Mouse (Mus musculus): ENCODE results near the gene Gmpr.

DNA sequence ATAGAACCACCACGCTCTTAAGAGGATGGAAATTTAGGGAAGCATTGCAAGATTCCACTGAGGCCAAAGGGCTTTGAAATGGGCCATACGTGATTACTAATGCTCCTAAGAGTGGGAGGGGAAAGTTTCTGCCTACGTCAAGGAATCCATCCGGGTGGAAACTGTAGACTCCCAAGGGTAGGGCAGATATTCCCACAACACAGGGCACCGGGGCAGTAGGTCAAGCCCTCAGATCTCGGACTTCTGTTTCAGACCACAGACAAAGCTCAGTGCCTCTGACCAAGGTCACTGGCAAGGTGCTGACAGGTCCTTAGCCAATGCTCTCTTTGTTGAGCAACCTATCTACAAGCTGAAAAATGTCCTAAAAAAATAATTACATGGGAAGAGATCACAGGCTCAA is 27.3 kb upstream of the Gmpr start:
- TF ChIP-seq POLR2A (IDR thresholded peaks at IDR 0.05; ENCODE audit: insufficient read depth, low read length) (no peak), EP300 (IDR thresholded peaks at IDR 0.05; ENCODE audit: insufficient read depth, low read depth, low read length) (no peak), CTCF (IDR thresholded peaks at IDR 0.05; ENCODE audit: low read depth, low read length) (no peak)
